Mouse (Mus musculus) bone marrow macrophage, adult 2 months (primary cell): Measurements from ENCODE around the gene Pomp.

Experiments
- CTCF ChIP-seq: IDR thresholded peaks from 2 replicates; pipeline ENCODE4 v1.5.1; 2012; ENCODE audit warnings: low read depth, mild to moderate bottlenecking, low read length, moderate library complexity
- POLR2A ChIP-seq: IDR thresholded peaks from 2 replicates; pipeline ENCODE4 v1.6.1; 2012; ENCODE audit warnings: mild to moderate bottlenecking, low read depth, low read length, borderline replicate concordance

DNA sequence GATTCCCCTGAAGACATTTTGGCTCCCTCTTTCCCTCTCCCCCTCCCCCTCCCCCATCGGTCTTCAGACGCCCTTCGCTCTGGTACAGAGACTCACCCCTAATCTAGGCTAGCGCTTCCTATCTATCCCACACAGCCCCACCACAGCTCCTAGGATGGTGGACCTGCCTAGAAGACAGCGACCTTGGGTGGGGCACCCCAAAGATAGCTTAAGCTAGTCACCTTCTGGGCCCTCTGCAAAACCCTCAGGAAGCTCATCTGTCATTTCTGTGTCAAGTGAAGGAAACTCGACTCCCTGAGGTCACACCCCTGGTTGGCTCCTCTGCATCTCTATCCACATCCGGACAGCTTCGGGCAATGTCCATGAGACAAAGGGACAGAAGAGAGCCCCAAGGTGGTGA lies 44.7 kb upstream of the Pomp start:
- TF ChIP-seq CTCF (no peak), POLR2A (no peak)
